Mouse (Mus musculus) brain, embryonic 14.5 days (tissue): ENCODE results near the gene Rftn1.

Experiments used
- CTCF ChIP-seq: fragments of 200-500 bp; IDR thresholded peaks from 2 replicates; pipeline ENCODE4 v1.5.1; 2012; ENCODE audit warnings: inconsistent platforms, mild to moderate bottlenecking, moderate library complexity, borderline replicate concordance; ENCODE audit not compliant: insufficient read depth, insufficient read length; ENCODE audit errors: extremely low read depth
- POLR2A ChIP-seq: fragments of 200-500 bp; IDR thresholded peaks from 2 replicates; pipeline ENCODE4 v1.6.1; 2012; ENCODE audit warnings: mild to moderate bottlenecking, inconsistent platforms, borderline replicate concordance; ENCODE audit not compliant: poor library complexity, insufficient read depth, insufficient read length, severe bottlenecking; ENCODE audit errors: extremely low read depth

DNA sequence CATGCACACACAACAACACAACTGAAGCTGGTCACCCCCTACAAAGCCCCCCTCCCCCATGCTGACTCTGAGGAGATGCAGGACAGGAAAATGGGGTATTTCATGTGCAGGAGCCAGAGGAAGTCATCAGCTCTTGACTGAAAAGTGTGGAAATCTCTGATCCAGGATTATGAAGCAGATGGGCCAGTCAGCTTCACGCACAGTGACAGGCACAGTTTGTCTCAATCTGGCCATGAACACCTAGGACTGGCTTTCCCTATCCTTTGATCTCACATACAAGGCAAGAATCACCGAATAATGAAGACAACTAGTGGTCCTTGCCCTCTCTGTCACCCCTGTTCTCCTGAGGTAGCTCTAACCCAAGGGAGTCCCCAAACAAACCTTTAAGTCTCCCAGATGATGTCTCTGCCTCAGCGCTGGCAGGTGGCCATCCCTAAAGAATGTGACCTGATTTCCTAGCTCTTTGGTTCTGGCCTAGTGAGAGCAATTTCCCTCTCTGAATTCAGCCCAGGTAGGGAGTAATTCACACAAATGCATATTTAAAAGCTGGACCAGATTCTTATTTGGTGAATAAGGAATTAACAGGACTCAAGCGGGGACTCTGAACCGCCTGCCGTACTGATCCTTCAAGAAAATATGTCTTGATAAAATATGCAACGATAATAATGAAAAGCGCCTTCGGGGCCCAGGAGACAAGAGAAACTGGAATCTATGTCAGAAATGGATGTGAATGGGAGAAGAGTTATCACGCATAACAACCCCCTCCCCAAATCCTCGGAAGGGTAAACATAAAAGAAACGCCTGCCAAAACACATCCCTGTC, 6.0 kb downstream of the Rftn1 start:
- TF ChIP-seq CTCF (no peak), POLR2A (no peak)
